21 mouse cellular contexts compared by ENCODE assay signal in genomic region chr12:98180807-98181206, GRCm38 (mm10).
DNase-seq lines count a peak whose midpoint lies in the region; ATAC-seq and TF ChIP-seq lines count a peak whose summit lies in the region.
"Had no signal": no experiment of that assay in that cellular context is flagged by ENCODE, and none has a peak within 500 bp of the region (broad histone marks: within the 10 kb centered on the region; RNA-seq: fewer than 3 reads in every experiment).

No protein-coding gene starts in this region.

- ATAC-seq in midbrain, postnatal 0 days (ENCODE audit: low FRiP score) = no peak
- no peak for ATAC-seq in midbrain, embryonic 15.5 days (replicated peaks)
- ATAC-seq: intestine, embryonic 16.5 days; liver, postnatal 0 days; lung, postnatal 0 days had no signal

- no peak for TF ChIP-seq CTCF in cerebellum, adult 2 months (IDR thresholded peaks at IDR 0.05; ENCODE audit: borderline replicate concordance, insufficient read depth, low read depth, low read length)
- TF ChIP-seq CTCF in midbrain, postnatal 0 days (IDR thresholded peaks at IDR 0.05) = no peak

- 32% methylated on average over 6 of the region's 6 CpGs for WGBS in cerebellum, adult 2 months
- 80% methylated on average over 6 of the region's 6 CpGs for WGBS in midbrain, postnatal 0 days
- WGBS in midbrain, embryonic 15.5 days = 82% methylated on average over 6 of the region's 6 CpGs

- H3K9me3 ChIP-seq in midbrain, postnatal 0 days (ENCODE audit: low read length) = no peaks in the 10 kb centered on the region
- H3K9me3 ChIP-seq in midbrain, embryonic 15.5 days = no peaks in the 10 kb centered on the region
- H3K9me3 ChIP-seq: hindbrain, embryonic 15.5 days; limb, embryonic 12.5 days; stomach, embryonic 15.5 days had no signal

- intact Hi-C loops in heart, postnatal 36 days (cut with DNase I) = loop anchor here (5.0 kb wide), 1 partner anchor 309 kb away; no protein-coding TSS in a partner anchor

- no peak overlapping the region for H3K9ac ChIP-seq in midbrain, postnatal 0 days (replicated peaks; ENCODE audit: low read length, poor library complexity, severe bottlenecking)
- no peak overlapping the region for H3K9ac ChIP-seq in midbrain, embryonic 15.5 days
- H3K9ac ChIP-seq: hindbrain, embryonic 15.5 days; limb, embryonic 12.5 days; liver, postnatal 0 days; stomach, embryonic 15.5 days had no signal

- no peaks in the 10 kb centered on the region; the same call in 1 of the 2 replicates for H3K4me1 ChIP-seq in cerebellum, adult 2 months (ENCODE audit: control insufficient read depth, insufficient read depth, low read length)
- no peaks in the 10 kb centered on the region for H3K4me1 ChIP-seq in midbrain, postnatal 0 days (ENCODE audit: insufficient read depth, low read length)
- peaks cover 9% of the 10 kb centered on the region; the same call in 1 of the 2 replicates for H3K4me1 ChIP-seq in midbrain, embryonic 15.5 days
- H3K4me1 ChIP-seq: stomach, embryonic 15.5 days had no signal

- peak; percentile 38 to 61 for DNase-seq in cerebellum, adult 2 months
- DNase-seq in cerebellum, adult 11 months = no peak
- peak; percentile 21 for DNase-seq in heart, adult 11 months
- DNase-seq in heart, postnatal 36 days = no peak
- peak; percentile 27 for DNase-seq in midbrain, postnatal 0 days (ENCODE audit: low spot score)
- no peak for DNase-seq in adrenal gland, adult 18-20 months (ENCODE audit: low spot score in 2 of 2)
- DNase-seq: adrenal gland, postnatal 14 days; gastrocnemius, postnatal 14 days; heart, adult 18-20 months; kidney, adult 9 months; kidney, postnatal 14 days; liver, postnatal 0 days; thymus, postnatal 36 days had no signal

- H3K36me3 ChIP-seq in midbrain, postnatal 0 days (ENCODE audit: insufficient read depth, low read length) = no peaks in the 10 kb centered on the region
- H3K36me3 ChIP-seq in midbrain, embryonic 15.5 days (replicated peaks) = no peaks in the 10 kb centered on the region
- H3K36me3 ChIP-seq: hindbrain, embryonic 15.5 days; limb, embryonic 12.5 days; stomach, embryonic 15.5 days had no signal

- no peak overlapping the region for H3K4me3 ChIP-seq in cerebellum, adult 2 months (replicated peaks; ENCODE audit: insufficient read depth, low read depth, low read length)
- H3K4me3 ChIP-seq in midbrain, postnatal 0 days (ENCODE audit: low read depth, low read length) = no peak overlapping the region
- no peak overlapping the region for H3K4me3 ChIP-seq in midbrain, embryonic 15.5 days
- H3K4me3 ChIP-seq: limb, embryonic 12.5 days; stomach, embryonic 15.5 days had no signal

- no peak for TF ChIP-seq POLR2A in cerebellum, adult 2 months (IDR thresholded peaks at IDR 0.05; ENCODE audit: borderline replicate concordance, insufficient read depth, low read length)

- H3K27ac ChIP-seq in cerebellum, adult 2 months (ENCODE audit: insufficient read depth, low read length) = no peak overlapping the region
- H3K27ac ChIP-seq in midbrain, postnatal 0 days (ENCODE audit: low read depth, low read length) = no peak overlapping the region
- H3K27ac ChIP-seq in midbrain, embryonic 15.5 days = no peak overlapping the region
- H3K27ac ChIP-seq: limb, embryonic 12.5 days; macrophage; stomach, embryonic 15.5 days had no signal

- H3K4me2 ChIP-seq in midbrain, postnatal 0 days (ENCODE audit: low read depth, low read length, poor library complexity, severe bottlenecking) = no peak overlapping the region
- no peak overlapping the region for H3K4me2 ChIP-seq in midbrain, embryonic 15.5 days
- H3K4me2 ChIP-seq: liver, embryonic 11.5 days; stomach, embryonic 15.5 days had no signal

- H3K27me3 ChIP-seq in cerebellum, adult 2 months (ENCODE audit: control insufficient read depth, insufficient read depth, low read length) = no peaks in the 10 kb centered on the region
- no peaks in the 10 kb centered on the region for H3K27me3 ChIP-seq in midbrain, postnatal 0 days (ENCODE audit: insufficient read depth, low read length)
- H3K27me3 ChIP-seq in midbrain, embryonic 15.5 days (replicated peaks) = no peaks in the 10 kb centered on the region
- H3K27me3 ChIP-seq: hindbrain, embryonic 15.5 days; stomach, embryonic 15.5 days had no signal

Comparison
In these comparisons a context has a peak if more than half of its experiments do, and no peak if none do; other contexts are left out.
1. DNase-seq: peak in cerebellum, adult 2 months (2 of 2), heart, adult 11 months (single experiment) and midbrain, postnatal 0 days (single experiment); none in cerebellum, adult 11 months (single experiment), heart, postnatal 36 days (0 of 2) and adrenal gland, adult 18-20 months (0 of 2).